Mouse (Mus musculus) MEL (cell line): ENCODE measurements around the gene Fiz1. TPM values are rescaled to one million over a fixed set of nuclear protein-coding genes. Genes with fewer than 3 reads are reported as not detected.
A peak's percentile ranks its signal among the peaks of the same experiment; 100 is the strongest.

Source experiments
- DNase-seq: peaks from one replicate; pipeline ENCODE4 v3.0.0; 2011; ENCODE audit warnings: low read depth, low spot score
- H3K27ac ChIP-seq: 2 replicates; pipeline ENCODE4 v1.5.1; 2012; ENCODE audit warnings: low read depth, mild to moderate bottlenecking, control low read depth, low read length, moderate library complexity; ENCODE audit not compliant: control insufficient read depth
- H3K27me3 ChIP-seq, 2 experiments: fragments of 150-350 bp in 1 of 2; sonication (generic) in 1 of 2; 2 replicates each; pipeline ENCODE4 v1.6.1; 2012; ENCODE audit warnings: low read length in 2 of 2, mild to moderate bottlenecking in 2 of 2, improper control_type of control experiment in 1 of 2, moderate library complexity in 1 of 2; ENCODE audit not compliant: insufficient read depth in 2 of 2, control insufficient read depth in 1 of 2
- H3K36me3 ChIP-seq, 2 experiments: 2 replicates each; pipeline ENCODE4 v1.6.1; 2012 to 2014; ENCODE audit warnings: low read length in 2 of 2, improper control_type of control experiment in 1 of 2, inconsistent platforms in 1 of 2, mild to moderate bottlenecking in 1 of 2; ENCODE audit not compliant: insufficient read depth in 2 of 2, control insufficient read depth in 1 of 2
- H3K4me1 ChIP-seq, 2 experiments: fragments of 150-350 bp in 1 of 2; sonication (generic) in 1 of 2; 2 replicates each; pipeline ENCODE4 v1.6.1; 2012; ENCODE audit warnings: low read length in 2 of 2, improper control_type of control experiment in 1 of 2, mild to moderate bottlenecking in 1 of 2; ENCODE audit not compliant: insufficient read depth in 2 of 2, control insufficient read depth in 1 of 2
- H3K4me3 ChIP-seq, 2 experiments: fragments of 150-350 bp in 1 of 2; sonication (generic) in 1 of 2; 2 replicates each; pipeline ENCODE4 v1.5.1; 2012; ENCODE audit warnings: low read depth in 2 of 2, low read length in 2 of 2, mild to moderate bottlenecking in 2 of 2, moderate library complexity in 2 of 2, control low read depth in 1 of 2, improper control_type of control experiment in 1 of 2; ENCODE audit not compliant: control insufficient read depth in 1 of 2, insufficient read depth in 1 of 2
- H3K79me2 ChIP-seq: 2 replicates; pipeline ENCODE4 v1.6.1; 2012; ENCODE audit warnings: mild to moderate bottlenecking, low read length, moderate library complexity; ENCODE audit not compliant: control insufficient read depth, poor library complexity, insufficient read depth
- H3K9ac ChIP-seq: 2 replicates; pipeline ENCODE4 v1.6.1; 2012; ENCODE audit warnings: low read depth, mild to moderate bottlenecking, control low read depth, low read length, moderate library complexity; ENCODE audit not compliant: control insufficient read depth, poor library complexity, severe bottlenecking
- H3K9me3 ChIP-seq: fragments of 150-350 bp; sonication (generic); replicated peaks from 2 replicates; pipeline ENCODE4 v1.6.1; 2012; ENCODE audit warnings: mild to moderate bottlenecking, low read length, improper control_type of control experiment, moderate library complexity; ENCODE audit not compliant: insufficient read depth
- BHLHE40 ChIP-seq: IDR thresholded peaks from 2 replicates; pipeline ENCODE4 v1.6.1; 2012; ENCODE audit warnings: low read depth, mild to moderate bottlenecking, inconsistent platforms, low read length, improper control_type of control experiment, borderline replicate concordance
- CHD1 ChIP-seq: IDR thresholded peaks from 2 replicates; pipeline ENCODE4 v1.6.1; 2012; ENCODE audit warnings: low read depth, mild to moderate bottlenecking, inconsistent platforms, low read length, improper control_type of control experiment
- CHD2 ChIP-seq: IDR thresholded peaks from 2 replicates; pipeline ENCODE4 v1.6.1; 2011; ENCODE audit warnings: low read length, improper control_type of control experiment
- ELF1 ChIP-seq: IDR thresholded peaks from 2 replicates; pipeline ENCODE4 v1.6.1; 2014; ENCODE audit warnings: low read depth, mild to moderate bottlenecking, inconsistent platforms, low read length, improper control_type of control experiment, moderate library complexity
- EP300 ChIP-seq, 2 experiments: IDR thresholded peaks; 2 replicates each; pipeline ENCODE4 v1.6.1; 2011; ENCODE audit warnings: improper control_type of control experiment in 2 of 2, low read length in 2 of 2, low read depth in 1 of 2, mild to moderate bottlenecking in 1 of 2
- ETS1 ChIP-seq: IDR thresholded peaks from 2 replicates; pipeline ENCODE4 v1.6.1; 2012; ENCODE audit warnings: low read depth, mild to moderate bottlenecking, inconsistent platforms, low read length, improper control_type of control experiment, moderate library complexity
- JUND ChIP-seq: IDR thresholded peaks from 2 replicates; pipeline ENCODE4 v1.6.1; 2011; ENCODE audit warnings: low read depth, mild to moderate bottlenecking, improper control_type of control experiment, low read length
- KAT2A ChIP-seq: conservative IDR thresholded peaks from 2 replicates; pipeline ENCODE4 v1.6.1; 2012; ENCODE audit warnings: low read depth, low read length, improper control_type of control experiment, inconsistent platforms
- MAZ ChIP-seq: IDR thresholded peaks from 2 replicates; pipeline ENCODE4 v1.6.1; 2012; ENCODE audit warnings: low read depth, mild to moderate bottlenecking, inconsistent platforms, low read length, improper control_type of control experiment
- MYB ChIP-seq: IDR thresholded peaks from 2 replicates; pipeline ENCODE4 v1.6.1; 2011; ENCODE audit warnings: mild to moderate bottlenecking, low read depth, low read length, improper control_type of control experiment
- MYC ChIP-seq: IDR thresholded peaks from 2 replicates; pipeline ENCODE4 v1.6.1; 2011; ENCODE audit warnings: low read depth, mild to moderate bottlenecking, low read length, improper control_type of control experiment, moderate library complexity
- NELFE ChIP-seq: IDR thresholded peaks from 2 replicates; pipeline ENCODE4 v1.6.1; 2011; ENCODE audit warnings: low read depth, low read length, improper control_type of control experiment
- NRF1 ChIP-seq: IDR thresholded peaks from 2 replicates; pipeline ENCODE4 v1.6.1; 2014; ENCODE audit warnings: low read depth, mild to moderate bottlenecking, inconsistent platforms, low read length, improper control_type of control experiment, moderate library complexity; ENCODE audit not compliant: poor library complexity, insufficient read depth, severe bottlenecking
- POLR2A ChIP-seq, 2 experiments: IDR thresholded peaks; 2 replicates each; pipeline ENCODE4 v1.6.1; 2011 to 2012; ENCODE audit warnings: low read length in 2 of 2, mild to moderate bottlenecking in 2 of 2, control low read depth in 1 of 2, improper control_type of control experiment in 1 of 2, low read depth in 1 of 2, moderate library complexity in 1 of 2; ENCODE audit not compliant: control insufficient read depth in 1 of 2, insufficient read depth in 1 of 2, poor library complexity in 1 of 2
- POLR2AphosphoS2 ChIP-seq: IDR thresholded peaks from 2 replicates; pipeline ENCODE4 v1.6.1; 2011; ENCODE audit warnings: low read length, improper control_type of control experiment
- RAD21 ChIP-seq: IDR thresholded peaks from 2 replicates; pipeline ENCODE4 v1.6.1; 2011; ENCODE audit warnings: mild to moderate bottlenecking, low read depth, low read length, improper control_type of control experiment
- RCOR1 ChIP-seq: IDR thresholded peaks from 2 replicates; pipeline ENCODE4 v1.6.1; 2012; ENCODE audit warnings: low read depth, mild to moderate bottlenecking, inconsistent platforms, low read length, improper control_type of control experiment
- SIN3A ChIP-seq: IDR thresholded peaks from 2 replicates; pipeline ENCODE4 v1.6.1; 2012; ENCODE audit warnings: low read length, improper control_type of control experiment, inconsistent platforms
- SMC3 ChIP-seq: IDR thresholded peaks from 2 replicates; pipeline ENCODE4 v1.6.1; 2011; ENCODE audit warnings: low read depth, low read length, improper control_type of control experiment
- TBP ChIP-seq: IDR thresholded peaks from 2 replicates; pipeline ENCODE4 v1.8.0; 2011; ENCODE audit warnings: low read depth, low read length, improper control_type of control experiment
- TCF12 ChIP-seq: IDR thresholded peaks from 2 replicates; pipeline ENCODE4 v1.6.1; 2014; ENCODE audit warnings: low read depth, mild to moderate bottlenecking, inconsistent platforms, low read length, improper control_type of control experiment, moderate library complexity
- UBTF ChIP-seq: IDR thresholded peaks from 2 replicates; pipeline ENCODE4 v1.6.1; 2012; ENCODE audit warnings: low read depth, mild to moderate bottlenecking, inconsistent platforms, low read length, improper control_type of control experiment, moderate library complexity, borderline replicate concordance; ENCODE audit not compliant: insufficient read depth
- USF2 ChIP-seq, 2 experiments: IDR thresholded peaks; 2 replicates each; pipeline ENCODE4 v1.6.1; 2011 to 2012; ENCODE audit warnings: improper control_type of control experiment in 2 of 2, low read length in 2 of 2, borderline replicate concordance in 1 of 2, inconsistent platforms in 1 of 2, low read depth in 1 of 2, mild to moderate bottlenecking in 1 of 2; ENCODE audit not compliant: insufficient read depth in 1 of 2
- ZC3H11A ChIP-seq: IDR thresholded peaks from 2 replicates; pipeline ENCODE4 v1.6.1; 2012; ENCODE audit warnings: low read depth, mild to moderate bottlenecking, inconsistent platforms, low read length, improper control_type of control experiment
- ZMIZ1 ChIP-seq: IDR thresholded peaks from 2 replicates; pipeline ENCODE4 v1.6.1; 2012; ENCODE audit warnings: low read depth, mild to moderate bottlenecking, inconsistent platforms, low read length, improper control_type of control experiment, moderate library complexity
- ZNF384 ChIP-seq: IDR thresholded peaks from 2 replicates; pipeline ENCODE4 v1.6.1; 2012; ENCODE audit warnings: low read depth, mild to moderate bottlenecking, inconsistent platforms, low read length, improper control_type of control experiment
- polyA plus RNA-seq, 2 experiments: library from polyadenylated mRNA; stranded (reverse) in 1 of 2; unstranded in 1 of 2; fragments of >175 nt in 1 of 2; fragments of >200 nt in 1 of 2; gene quantifications; 2 replicates each; pipeline versions ENCODE4 v1.2.1 to v1.2.4; 2012; ENCODE audit warnings: low replicate concordance in 2 of 2, low read depth in 1 of 2; ENCODE audit not compliant: insufficient read length in 2 of 2, insufficient read depth in 1 of 2, missing spikeins in 1 of 2
- total RNA-seq: library from RNA; depleted of rRNA; stranded (reverse); fragments of 300-350 nt; gene quantifications from 2 replicates; pipeline ENCODE4 v1.2.3, GENCODE M21; 2012

The Fiz1 gene
- total and polyA plus RNA-seq, 3 experiments, result 28.1 to 56.5 TPM; not detected in 1

GRCm38 (mm10) chr7:5061774-5062359 lies 47.4 kb upstream of the Fiz1 start, which contains the start of gene U2af2:
TSS of gene U2af2 (plus strand) at chr7:5062143.
- peak; percentile 94 for DNase-seq
- H3K79me2 ChIP-seq, result peaks cover 49% of the 10 kb centered on the region
- TF ChIP-seq SIN3A, result peak; percentile 65; the same call in 1 of the 2 replicates
- peak; percentile 16; the same call in 1 of the 2 replicates for TF ChIP-seq POLR2AphosphoS2
- peak; percentile 37; the same call in 1 of the 2 replicates for TF ChIP-seq ELF1
- TF ChIP-seq NELFE, result peak; percentile 39; the same call in 1 of the 2 replicates
- TF ChIP-seq ETS1, result no peak; the same call in 1 of the 2 replicates
- TF ChIP-seq RCOR1, result no peak
- peak in 1 of 2 experiments; percentile 76; a peak in 3 of 4 replicates for TF ChIP-seq POLR2A (IDR thresholded peaks at IDR 0.05; ENCODE audit: control insufficient read depth in 1 of 2, insufficient read depth in 1 of 2, low read depth in 1 of 2, low read length in 2 of 2, poor library complexity in 1 of 2)
- TF ChIP-seq MAZ, result peak; percentile 49; the same call in 1 of the 2 replicates
- TF ChIP-seq CHD1, result 0 out of 2 replicates have a peak, but pooled peaks have one; percentile 75
- H3K4me1 ChIP-seq, result peaks cover 2 to 22% of the 10 kb centered on the region in 2 experiments
- H3K9ac ChIP-seq, result peak within 1 kb of the TSS; percentile 98
- H3K27ac ChIP-seq, result peak within 1 kb of the TSS; percentile 99
- peak within 1 kb of the TSS; percentile 89 to 93 for H3K4me3 ChIP-seq
- no peaks in the 10 kb centered on the region for H3K9me3 ChIP-seq
- no peaks in the 10 kb centered on the region for H3K27me3 ChIP-seq
- H3K36me3 ChIP-seq, result peaks cover 8 to 30% of the 10 kb centered on the region in 2 experiments

- peaks cover 2 to 22% of the 10 kb centered on the region in 2 experiments for H3K4me1 ChIP-seq
- peaks cover 4 to 23% of the 10 kb centered on the region in 2 experiments for H3K36me3 ChIP-seq
- H3K27me3 ChIP-seq, result no peaks in the 10 kb centered on the region
- peak overlapping the region; percentile 81 to 83 for H3K4me3 ChIP-seq
- peaks cover 42% of the 10 kb centered on the region for H3K79me2 ChIP-seq
- H3K27ac ChIP-seq, result peak overlapping the region; percentile 99
- H3K9me3 ChIP-seq, result no peaks in the 10 kb centered on the region
- peak overlapping the region; percentile 98 for H3K9ac ChIP-seq
- peak; percentile 98 for DNase-seq
- peak; percentile 63 to 76 for TF ChIP-seq POLR2A (IDR thresholded peaks at IDR 0.05; ENCODE audit: control insufficient read depth in 1 of 2, insufficient read depth in 1 of 2, low read depth in 1 of 2, low read length in 2 of 2, poor library complexity in 1 of 2)
- TF ChIP-seq CHD2, result no peak
- TF ChIP-seq SMC3, result peak; percentile 41; the same call in 1 of the 2 replicates
- TF ChIP-seq ZC3H11A, result no peak
- TF ChIP-seq TCF12, result peak; percentile 53
- TF ChIP-seq ZMIZ1, result peak; percentile 54
- peak; percentile 90 for TF ChIP-seq MYC
- TF ChIP-seq ETS1, result peak; percentile 25
- TF ChIP-seq RCOR1, result no peak
- no peak for TF ChIP-seq JUND
- TF ChIP-seq BHLHE40, result peak; percentile 74
- TF ChIP-seq USF2 (IDR thresholded peaks at IDR 0.05; ENCODE audit: borderline replicate concordance in 1 of 2, insufficient read depth in 1 of 2, low read depth in 1 of 2, low read length in 2 of 2), result no peak
- TF ChIP-seq SIN3A, result peak; percentile 14; the same call in 1 of the 2 replicates
- TF ChIP-seq TBP, result peak; percentile 54
- peak in 1 of 2 experiments; percentile 37; a peak in 2 of 4 replicates for TF ChIP-seq EP300 (IDR thresholded peaks at IDR 0.05; ENCODE audit: low read depth in 1 of 2, low read length in 2 of 2)
- TF ChIP-seq ELF1, result peak; percentile 82
- TF ChIP-seq UBTF, result 0 out of 2 replicates have a peak, but pooled peaks have one; percentile 55
- TF ChIP-seq NRF1, result peak; percentile 92
- TF ChIP-seq RAD21, result peak; percentile 2
- peak; percentile 61; the same call in 1 of the 2 replicates for TF ChIP-seq MYB
- TF ChIP-seq ZNF384, result no peak
- peak; percentile 58 for TF ChIP-seq KAT2A
- TF ChIP-seq MAZ, result peak; percentile 84
Observed at GRCm38 (mm10) chr7:5060944-5061773, 46.7 kb upstream of the Fiz1 start.
